Mouse (Mus musculus) kidney, embryonic 14.5 days (tissue): Measurements from ENCODE around the gene Slc35b2. TPM values are rescaled to one million over a fixed set of nuclear protein-coding genes. Genes with fewer than 3 reads are reported as not detected.

Experiments used
- ATAC-seq: fragments of 200-750 bp; cut with Nextera tagmentation; 2 replicates; pipeline ENCODE4 v1.8.0; 2017; ENCODE audit warnings: moderate number of reproducible peaks, mild to moderate bottlenecking, moderate TSS enrichment, moderate library complexity; ENCODE audit not compliant: low FRiP score, low TSS enrichment
- H3K27ac ChIP-seq: fragments of 300-500 bp; sonication (generic); 2 replicates; pipeline ENCODE4 v1.5.1; 2014; ENCODE audit warnings: low read depth, mild to moderate bottlenecking, low read length, moderate library complexity, mixed read lengths
- H3K27me3 ChIP-seq: fragments of 300-500 bp; sonication (generic); 2 replicates; pipeline ENCODE4 v1.6.1; 2014; ENCODE audit warnings: mild to moderate bottlenecking, low read length; ENCODE audit not compliant: control insufficient read depth, insufficient read depth
- H3K36me3 ChIP-seq: fragments of 300-500 bp; sonication (generic); 2 replicates; pipeline ENCODE4 v1.6.1; 2014; ENCODE audit warnings: low read length, mixed read lengths; ENCODE audit not compliant: control insufficient read depth, insufficient read depth
- H3K4me1 ChIP-seq: fragments of 300-500 bp; sonication (generic); 2 replicates; pipeline ENCODE4 v1.6.1; 2014; ENCODE audit warnings: low read length, mixed read lengths; ENCODE audit not compliant: control insufficient read depth, insufficient read depth
- H3K4me2 ChIP-seq: fragments of 300-500 bp; sonication (generic); replicated peaks from 2 replicates; pipeline ENCODE4 v1.6.1; 2014; ENCODE audit warnings: low read depth, mild to moderate bottlenecking, low read length
- H3K4me3 ChIP-seq: fragments of 300-500 bp; sonication (generic); 2 replicates; pipeline ENCODE4 v1.5.1; 2014; ENCODE audit warnings: mild to moderate bottlenecking, low read length
- H3K9ac ChIP-seq: fragments of 300-500 bp; sonication (generic); 2 replicates; pipeline ENCODE4 v1.6.1; 2014; ENCODE audit warnings: low read depth, mild to moderate bottlenecking, low read length, moderate library complexity
- H3K9me3 ChIP-seq: fragments of 300-500 bp; sonication (generic); 2 replicates; pipeline ENCODE4 v1.6.1; 2016; ENCODE audit warnings: low read length; ENCODE audit not compliant: control insufficient read depth
- WGBS: fragments of 180-500 bp; shearing (Covaris S2); extraction: QIAGEN DNeasy Blood & Tissue Kit; methylation state at CpG from one replicate; pipeline ENCODE4 v1.1.7; 2014; 5-methylcytosine and 5-hydroxymethylcytosine counted together
- polyA plus RNA-seq: library from polyadenylated mRNA; unstranded; fragments of >200 nt; fragmentation: Nextera tagmentation; extraction: Ambion mirVana; gene quantifications from 2 replicates; pipeline ENCODE4 v1.2.1, GENCODE M21; 2014

The Slc35b2 gene
- polyA plus RNA-seq, 1 experiment from 2014 or later, result 140 TPM

GRCm38 (mm10) chr17:45591701-45592605 lies 28.3 kb downstream of the Slc35b2 start:
- H3K9me3 ChIP-seq, result no peaks in the 10 kb centered on the region
- peaks cover 3% of the 10 kb centered on the region; the same call in 1 of the 2 replicates for H3K27me3 ChIP-seq
- H3K4me3 ChIP-seq, result no peak overlapping the region; the same call in 1 of the 2 replicates
- peaks cover 12% of the 10 kb centered on the region; the same call in 1 of the 2 replicates for H3K36me3 ChIP-seq
- peak overlapping the region; percentile 9 for H3K4me2 ChIP-seq
- no peak for ATAC-seq
- H3K4me1 ChIP-seq, result peaks cover 50% of the 10 kb centered on the region
- H3K9ac ChIP-seq, result peak overlapping the region; percentile 25; the same call in 1 of the 2 replicates
- WGBS, result 46% methylated on average over 16 of the region's 16 CpGs
- no peak overlapping the region for H3K27ac ChIP-seq

- peaks cover 9% of the 10 kb centered on the region; the same call in 1 of the 2 replicates for H3K36me3 ChIP-seq
- peak overlapping the region; percentile 1; the same call in 1 of the 2 replicates for H3K4me3 ChIP-seq
- H3K9ac ChIP-seq, result peak overlapping the region; percentile 25; the same call in 1 of the 2 replicates
- WGBS, result 55% methylated on average over 8 of the region's 8 CpGs
- peak overlapping the region; percentile 9 for H3K4me2 ChIP-seq
- peaks cover 51% of the 10 kb centered on the region for H3K4me1 ChIP-seq
- H3K9me3 ChIP-seq, result no peaks in the 10 kb centered on the region
- H3K27ac ChIP-seq, result no peak overlapping the region
- H3K27me3 ChIP-seq, result peaks cover 3% of the 10 kb centered on the region; the same call in 1 of the 2 replicates
- no peak for ATAC-seq
Measured at GRCm38 (mm10) chr17:45592606-45593431, 29.1 kb downstream of the Slc35b2 start.

GRCm38 (mm10) chr17:45593479-45593878 lies 29.8 kb downstream of the Slc35b2 start:
- 33% methylated on average over 8 of the region's 8 CpGs for WGBS
- Histone ChIP-seq H3K27me3 (peaks cover 3% of the 10 kb centered on the region; the same call in 1 of the 2 replicates), H3K4me3 (peak overlapping the region; percentile 1; the same call in 1 of the 2 replicates), H3K4me1 (peaks cover 51% of the 10 kb centered on the region), H3K36me3 (peaks cover 9% of the 10 kb centered on the region; the same call in 1 of the 2 replicates), H3K4me2 (peak overlapping the region; percentile 9), H3K9ac (0 out of 2 replicates have a peak overlapping the region, but pooled peaks have one; percentile 25), H3K9me3 (no peaks in the 10 kb centered on the region), H3K27ac (no peak overlapping the region)
- no peak for ATAC-seq

GRCm38 (mm10) chr17:45594195-45594594 lies 30.5 kb downstream of the Slc35b2 start:
- Histone ChIP-seq H3K4me1 (peaks cover 54% of the 10 kb centered on the region), H3K4me3 (peak overlapping the region; percentile 61), H3K27me3 (peaks cover 3% of the 10 kb centered on the region; the same call in 1 of the 2 replicates), H3K4me2 (peak overlapping the region; percentile 97), H3K9ac (peak overlapping the region; percentile 72), H3K9me3 (no peaks in the 10 kb centered on the region), H3K27ac (no peak overlapping the region), H3K36me3 (peaks cover 8% of the 10 kb centered on the region; the same call in 1 of the 2 replicates)
- ATAC-seq, result no peak
- 44% methylated on average over 8 of the region's 8 CpGs for WGBS

- WGBS, result 1% methylated on average over 58 of the region's 58 CpGs
- ATAC-seq, result peak; percentile 78
- Histone ChIP-seq H3K36me3 (no peaks in the 10 kb centered on the region), H3K4me3 (peak overlapping the region; percentile 61), H3K27me3 (peaks cover 3% of the 10 kb centered on the region; the same call in 1 of the 2 replicates), H3K27ac (no peak overlapping the region), H3K4me1 (peaks cover 62% of the 10 kb centered on the region), H3K9me3 (no peaks in the 10 kb centered on the region), H3K9ac (peak overlapping the region; percentile 72), H3K4me2 (peak overlapping the region; percentile 97)
Measured at GRCm38 (mm10) chr17:45594881-45595735, 31.4 kb downstream of the Slc35b2 start.

GRCm38 (mm10) chr17:45595736-45596390 lies 32.2 kb downstream of the Slc35b2 start:
- peaks cover 62% of the 10 kb centered on the region for H3K4me1 ChIP-seq
- H3K4me2 ChIP-seq, result peak overlapping the region; percentile 97
- no peaks in the 10 kb centered on the region for H3K9me3 ChIP-seq
- WGBS, result 3% methylated on average over 23 of the region's 23 CpGs
- peaks cover 3% of the 10 kb centered on the region; the same call in 1 of the 2 replicates for H3K27me3 ChIP-seq
- ATAC-seq, result peak; percentile 30
- H3K4me3 ChIP-seq, result peak overlapping the region; percentile 61
- H3K36me3 ChIP-seq, result no peaks in the 10 kb centered on the region
- H3K27ac ChIP-seq, result no peak overlapping the region
- H3K9ac ChIP-seq, result peak overlapping the region; percentile 72

- H3K4me3 ChIP-seq, result no peak overlapping the region
- H3K9ac ChIP-seq, result no peak overlapping the region
- peaks cover 59% of the 10 kb centered on the region for H3K4me1 ChIP-seq
- peaks cover 6% of the 10 kb centered on the region; the same call in 1 of the 2 replicates for H3K27me3 ChIP-seq
- H3K27ac ChIP-seq, result no peak overlapping the region
- H3K9me3 ChIP-seq, result no peaks in the 10 kb centered on the region
- ATAC-seq, result peak; percentile 17; the same call in 1 of the 2 replicates
- no peak overlapping the region for H3K4me2 ChIP-seq
- 37% methylated on average over 11 of the region's 11 CpGs for WGBS
- H3K36me3 ChIP-seq, result no peaks in the 10 kb centered on the region
Measured at GRCm38 (mm10) chr17:45596631-45597396, 33.1 kb downstream of the Slc35b2 start.
